Mouse (Mus musculus) adrenal gland, adult 18-20 months (tissue): ENCODE data around the gene Arhgap45. TPM values are rescaled to one million over a fixed set of nuclear protein-coding genes. Genes with fewer than 3 reads are reported as not detected.

ENCODE experiments used
- DNase-seq, 2 experiments: peaks; one replicate each; pipeline ENCODE4 v3.0.0; 2021 to 2022; ENCODE audit warnings: low spot score in 2 of 2
- total RNA-seq, 2 experiments: library from RNA; stranded (reverse); gene quantifications; 1 replicate in 1 of 2; 2 replicates in 1 of 2; pipeline ENCODE4 v1.2.3; 2021

Arhgap45 gene
- total RNA-seq, 2 experiments from 2014 or later, result 5.5 to 7.3 TPM

- DNase-seq, result no peak
These were observed 60.9 kb downstream of the Arhgap45 start for GRCm38 (mm10) chr10:80077312-80077711.

- no peak for DNase-seq
These were observed 61.9 kb downstream of the Arhgap45 start for GRCm38 (mm10) chr10:80078366-80078765.

GRCm38 (mm10) chr10:80080396-80081070 is 64.1 kb downstream of the Arhgap45 start:
- no peak for DNase-seq

Other genes starting within 250 kb of the Arhgap45 start
- gene Rnf126, start 249.7 kb upstream of the Arhgap45 start, total RNA-seq, result 10 to 100 TPM; 47.4 to 51.1 TPM
- 10 to 100 TPM; 11.0 to 28.5 TPM for gene Fstl3, start 239.4 kb upstream of the Arhgap45 start, total RNA-seq
- gene Prss57, start 225.7 kb upstream of the Arhgap45 start, total RNA-seq, result not detected
- gene Palm, start 223.1 kb upstream of the Arhgap45 start, total RNA-seq, result 10 to 100 TPM; 59.4 to 62.2 TPM
- under 1 TPM; 0.60 to 0.74 TPM for gene Misp, start 195.7 kb upstream of the Arhgap45 start, total RNA-seq
- 100 to 1,000 TPM; 301 to 357 TPM for gene Ptbp1, start 162.2 kb upstream of the Arhgap45 start, total RNA-seq
- 1 to 10 TPM in 1 of 2 experiments, not detected in 1; 1.1 TPM for gene Prtn3, start 142.2 kb upstream of the Arhgap45 start, total RNA-seq
- gene Plppr3, start 142.0 kb upstream of the Arhgap45 start, total RNA-seq, result 1 to 10 TPM; 1.4 to 2.8 TPM
- gene Elane, start 130.4 kb upstream of the Arhgap45 start, total RNA-seq, result not detected
- 1,000 to 10,000 TPM; 1,757 to 2,495 TPM for gene Cfd, start 125.8 kb upstream of the Arhgap45 start, total RNA-seq
- gene Med16, start 107.7 kb upstream of the Arhgap45 start, total RNA-seq, result 10 to 100 TPM; 32.7 to 40.7 TPM
- gene Gm26602, start 105.8 kb upstream of the Arhgap45 start, total RNA-seq, result not detected
- gene Kiss1r, start 99.7 kb upstream of the Arhgap45 start, total RNA-seq, result 1 to 10 TPM; 1.0 to 2.2 TPM
- gene R3hdm4, start 95.4 kb upstream of the Arhgap45 start, total RNA-seq, result 100 to 1,000 TPM in 1 of 2 experiments, 10 to 100 TPM in 1; 92.0 to 107 TPM
- 1 to 10 TPM; 3.6 to 4.3 TPM for gene Arid3a, start 89.6 kb upstream of the Arhgap45 start, total RNA-seq
- gene Wdr18, start 56.5 kb upstream of the Arhgap45 start, total RNA-seq, result 10 to 100 TPM; 37.2 to 40.1 TPM
- under 1 TPM in 1 of 2 experiments, not detected in 1; 0.19 TPM for gene Grin3b, start 45.9 kb upstream of the Arhgap45 start, total RNA-seq
- gene Tmem259, start 32.3 kb upstream of the Arhgap45 start, total RNA-seq, result 100 to 1,000 TPM; 140 to 144 TPM
- 10 to 100 TPM; 28.5 to 49.0 TPM for gene Cnn2, start 28.1 kb upstream of the Arhgap45 start, total RNA-seq
- 10 to 100 TPM; 20.6 to 22.3 TPM for gene Abca7, start 20.2 kb upstream of the Arhgap45 start, total RNA-seq
- 10 to 100 TPM; 86.3 to 94.3 TPM for gene Polr2e, start 23.1 kb downstream of the Arhgap45 start, total RNA-seq
- gene Gpx4, start 30.5 kb downstream of the Arhgap45 start, total RNA-seq, result 1,000 to 10,000 TPM; 1,091 to 1,886 TPM
- gene Sbno2, start 88.9 kb downstream of the Arhgap45 start, total RNA-seq, result 10 to 100 TPM; 31.0 to 41.4 TPM
- gene Stk11, start 99.2 kb downstream of the Arhgap45 start, total RNA-seq, result 100 to 1,000 TPM; 154 to 158 TPM
- gene Atp5d, start 122.0 kb downstream of the Arhgap45 start, total RNA-seq, result 1,000 to 10,000 TPM in 1 of 2 experiments, 100 to 1,000 TPM in 1; 593 to 1,133 TPM
- gene Cbarp, start 124.2 kb downstream of the Arhgap45 start, total RNA-seq, result 100 to 1,000 TPM; 129 to 266 TPM
- gene Midn, start 131.6 kb downstream of the Arhgap45 start, total RNA-seq, result 10 to 100 TPM; 64.8 to 82.0 TPM
- gene Cirbp, start 149.3 kb downstream of the Arhgap45 start, total RNA-seq, result 10 to 100 TPM; 34.7 to 46.3 TPM
- gene 1600002K03Rik, start 156.3 kb downstream of the Arhgap45 start, total RNA-seq, result 10 to 100 TPM; 14.7 to 16.6 TPM
- 1 to 10 TPM; 1.3 to 2.1 TPM for gene Efna2, start 162.8 kb downstream of the Arhgap45 start, total RNA-seq
- 10 to 100 TPM; 17.4 to 18.4 TPM for gene Mum1, start 209.8 kb downstream of the Arhgap45 start, total RNA-seq
- 100 to 1,000 TPM; 294 to 370 TPM for gene Ndufs7, start 232.5 kb downstream of the Arhgap45 start, total RNA-seq
- gene Gamt, start 244.4 kb downstream of the Arhgap45 start, total RNA-seq, result 100 to 1,000 TPM; 146 to 236 TPM
- gene Dazap1, start 244.8 kb downstream of the Arhgap45 start, total RNA-seq, result 100 to 1,000 TPM in 1 of 2 experiments, 10 to 100 TPM in 1; 90.2 to 100 TPM